Mouse (Mus musculus) intestine, embryonic 14.5 days (tissue): ENCODE results near the gene Cdx2. TPM values are rescaled to one million over a fixed set of nuclear protein-coding genes. Genes with fewer than 3 reads are reported as not detected.

Source experiments
- ATAC-seq: fragments of 200-750 bp; cut with Nextera tagmentation; replicated peaks from 2 replicates; pipeline ENCODE4 v1.8.0; 2017; ENCODE audit warnings: low read depth, moderate number of reproducible peaks, moderate TSS enrichment, moderate library complexity; ENCODE audit not compliant: low FRiP score, low TSS enrichment
- DNase-seq: peaks from one replicate; pipeline ENCODE4 v3.0.0-alpha.2; 2018; ENCODE audit warnings: low spot score
- H3K27ac ChIP-seq: fragments of 300-500 bp; sonication (generic); 2 replicates; pipeline ENCODE4 v1.5.1; 2014; ENCODE audit warnings: low read depth, mild to moderate bottlenecking, control low read depth
- H3K27me3 ChIP-seq: fragments of 300-500 bp; sonication (generic); replicated peaks from 2 replicates; pipeline ENCODE4 v1.6.1; 2014; ENCODE audit warnings: low read length, control low read depth; ENCODE audit not compliant: control insufficient read depth, insufficient read depth
- H3K36me3 ChIP-seq: fragments of 300-500 bp; sonication (generic); 2 replicates; pipeline ENCODE4 v1.6.1; 2014; ENCODE audit warnings: low read length, control low read depth; ENCODE audit not compliant: control insufficient read depth, insufficient read depth
- H3K4me1 ChIP-seq: fragments of 300-500 bp; sonication (generic); replicated peaks from 2 replicates; pipeline ENCODE4 v1.6.1; 2014; ENCODE audit warnings: low read length, control low read depth, mixed read lengths; ENCODE audit not compliant: control insufficient read depth, insufficient read depth
- H3K4me2 ChIP-seq: fragments of 300-500 bp; sonication (generic); 2 replicates; pipeline ENCODE4 v1.6.1; 2014; ENCODE audit warnings: low read length
- H3K4me3 ChIP-seq: fragments of 300-500 bp; sonication (generic); 2 replicates; pipeline ENCODE4 v1.5.1; 2014; ENCODE audit warnings: low read depth, low read length, control low read depth, mixed read lengths
- H3K9ac ChIP-seq: fragments of 300-500 bp; sonication (generic); 2 replicates; pipeline ENCODE4 v1.6.1; 2014; ENCODE audit warnings: mild to moderate bottlenecking, low read length
- H3K9me3 ChIP-seq: fragments of 300-500 bp; sonication (generic); 2 replicates; pipeline ENCODE4 v1.6.1; 2016; ENCODE audit warnings: low read length, control low read depth; ENCODE audit not compliant: control insufficient read depth
- WGBS: fragments of 180-500 bp; shearing (Covaris S2); extraction: QIAGEN DNeasy Blood & Tissue Kit; methylation state at CpG from one replicate; pipeline ENCODE4 v1.1.7; 2014; 5-methylcytosine and 5-hydroxymethylcytosine counted together
- polyA plus RNA-seq: library from polyadenylated mRNA; unstranded; fragments of >200 nt; fragmentation: Nextera tagmentation; extraction: Ambion mirVana; gene quantifications from 2 replicates; pipeline ENCODE4 v1.2.1, GENCODE M21; 2014

Gene Cdx2
- polyA plus RNA-seq, 1 experiment from 2014 or later, result 30.2 TPM

DNA sequence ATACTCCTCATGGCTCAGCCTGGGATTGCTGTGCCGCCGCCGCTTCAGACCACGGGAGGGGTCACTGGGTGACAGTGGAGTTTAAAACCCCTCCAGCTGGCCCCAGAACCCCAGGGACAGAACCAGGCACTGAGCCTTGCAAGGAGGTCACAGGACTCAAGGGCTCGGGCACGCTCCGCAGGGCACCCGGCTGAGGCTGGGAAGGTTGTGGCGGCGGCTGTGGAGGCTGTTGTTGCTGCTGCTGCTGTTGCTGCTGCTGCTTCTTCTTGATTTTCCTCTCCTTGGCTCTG lies 5.3 kb downstream of the Cdx2 start:
- WGBS, result 8% methylated on average over 10 of the region's 10 CpGs
- Histone ChIP-seq H3K27ac (0 out of 2 replicates have a peak overlapping the region, but pooled peaks have one; percentile 74), H3K9me3 (no peaks in the 10 kb centered on the region), H3K4me2 (peak overlapping the region; percentile 46), H3K27me3 (peaks cover 91% of the 10 kb centered on the region), H3K4me3 (peak overlapping the region; percentile 43), H3K4me1 (no peaks in the 10 kb centered on the region; the same call in 1 of the 2 replicates), H3K9ac (peak overlapping the region; percentile 69), H3K36me3 (no peaks in the 10 kb centered on the region)
- DNase-seq, result no peak
- ATAC-seq, result no peak

DNA sequence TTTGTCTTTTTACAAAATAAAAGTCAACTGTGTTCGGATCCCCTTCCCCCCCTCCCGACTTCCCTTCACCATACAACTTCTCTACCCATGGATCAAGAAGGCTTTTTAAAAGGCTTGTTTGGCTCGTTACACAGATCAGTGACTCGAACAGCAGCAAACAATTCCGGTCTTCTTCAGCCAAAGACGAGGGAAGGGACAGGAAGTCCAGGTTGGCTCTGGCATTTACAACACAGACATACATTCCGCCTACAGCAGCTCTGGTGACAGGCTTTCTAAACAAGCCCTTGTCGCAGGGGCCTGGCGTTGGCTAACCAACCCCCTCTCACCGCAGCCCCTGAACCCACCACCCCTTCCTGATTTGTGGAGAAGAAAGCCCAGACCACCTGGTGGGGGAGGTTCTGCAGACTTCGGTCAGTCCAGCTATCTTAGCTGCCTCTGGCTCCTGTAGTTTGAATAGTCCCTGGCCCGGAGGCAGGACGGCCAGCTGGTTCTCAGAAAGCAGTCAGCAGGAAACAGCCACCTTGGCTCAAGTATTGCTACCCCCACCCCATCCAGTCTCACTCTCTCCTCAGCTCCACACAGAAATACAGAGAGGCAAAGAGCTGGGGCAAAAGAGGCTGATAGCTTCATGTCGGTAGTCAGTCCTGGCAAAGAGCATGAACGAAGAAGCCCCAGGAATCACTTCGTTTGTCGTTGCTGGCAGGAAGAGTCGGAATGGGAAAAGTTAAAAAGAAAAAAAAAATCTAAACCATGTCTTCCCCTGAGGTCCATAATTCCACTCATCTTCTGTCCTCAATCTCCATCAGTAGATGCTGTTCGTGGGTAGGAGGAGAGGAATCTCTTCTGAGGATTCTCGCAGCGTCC lies 5.9 kb downstream of the Cdx2 start:
- H3K4me2 ChIP-seq, result peak overlapping the region; percentile 46
- ATAC-seq (no peak), DNase-seq (no peak)
- H3K9ac ChIP-seq, result peak overlapping the region; percentile 69
- H3K36me3 ChIP-seq, result no peaks in the 10 kb centered on the region
- H3K4me3 ChIP-seq, result peak overlapping the region; percentile 43
- H3K27ac ChIP-seq, result peak overlapping the region; percentile 74
- no peaks in the 10 kb centered on the region for H3K9me3 ChIP-seq
- peaks cover 86% of the 10 kb centered on the region for H3K27me3 ChIP-seq
- WGBS, result 3% methylated on average over 21 of the region's 21 CpGs
- no peaks in the 10 kb centered on the region; the same call in 1 of the 2 replicates for H3K4me1 ChIP-seq

DNA sequence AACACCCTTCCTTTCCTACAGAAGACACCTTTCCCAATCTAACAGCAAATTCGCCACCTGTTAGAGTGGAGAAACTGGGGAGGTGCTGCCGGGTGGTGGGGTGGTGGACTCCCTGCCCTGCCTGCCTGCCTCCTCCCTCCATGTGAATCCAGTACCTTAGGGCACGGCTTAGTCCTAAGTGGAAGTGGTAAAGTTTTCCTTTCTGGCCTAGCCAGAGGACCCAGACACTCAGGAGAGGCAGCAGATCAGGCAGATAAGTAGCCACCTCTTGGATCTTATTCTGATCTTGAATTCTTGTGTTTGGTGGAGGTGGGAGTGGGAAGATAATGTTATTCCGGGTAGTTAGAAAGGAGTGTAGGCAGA lies 7.1 kb downstream of the Cdx2 start:
- Histone ChIP-seq H3K4me2 (peak overlapping the region; percentile 46), H3K9ac (peak overlapping the region; percentile 69; the same call in 1 of the 2 replicates), H3K36me3 (no peaks in the 10 kb centered on the region), H3K4me1 (no peaks in the 10 kb centered on the region; the same call in 1 of the 2 replicates), H3K27ac (peak overlapping the region; percentile 74), H3K9me3 (no peaks in the 10 kb centered on the region), H3K27me3 (peaks cover 79% of the 10 kb centered on the region), H3K4me3 (peak overlapping the region; percentile 43)
- WGBS, result 8% methylated on average over 4 of the region's 4 CpGs
- peak; percentile 67 for ATAC-seq
- DNase-seq, result no peak

DNA sequence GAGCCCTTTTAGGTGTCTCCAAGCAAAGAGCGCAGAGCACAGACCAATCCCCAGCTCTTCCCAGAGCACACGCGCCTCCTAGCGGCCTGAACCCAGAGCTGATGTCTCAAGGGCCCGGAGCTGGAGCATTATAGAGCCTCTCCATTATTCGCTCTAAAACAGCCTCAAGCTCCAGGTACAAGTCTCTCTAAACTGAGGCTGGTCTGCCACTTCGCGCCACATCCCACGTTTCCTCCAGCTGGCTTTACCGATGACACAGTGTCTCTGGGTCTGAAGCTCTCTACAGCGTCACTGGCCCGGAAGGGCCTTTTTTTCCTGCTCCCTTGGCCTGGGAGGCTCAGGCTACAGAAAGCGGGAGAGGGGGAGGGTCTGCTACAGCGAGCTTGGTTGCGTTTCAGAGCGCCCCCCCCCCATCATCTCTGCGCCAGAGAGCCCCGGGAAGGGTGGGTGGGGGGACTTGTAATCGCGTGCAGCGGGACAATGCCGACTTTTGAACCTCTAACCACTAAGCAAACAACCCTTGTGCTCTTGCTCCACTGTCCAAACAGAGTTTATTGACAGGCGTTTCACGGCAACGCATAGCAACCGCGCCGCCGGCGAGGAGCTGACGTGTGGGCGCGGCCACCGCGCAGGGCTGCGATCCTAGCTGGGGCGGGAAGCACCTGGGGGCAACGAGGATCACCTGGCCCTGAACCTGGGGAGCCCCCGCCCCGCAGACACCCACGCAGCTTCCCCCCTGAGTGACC lies 7.6 kb downstream of the Cdx2 start:
- peaks cover 79% of the 10 kb centered on the region for H3K27me3 ChIP-seq
- peak overlapping the region; percentile 46 for H3K4me2 ChIP-seq
- ATAC-seq (peak; percentile 87), DNase-seq (peak; percentile 83)
- peak overlapping the region; percentile 43 for H3K4me3 ChIP-seq
- under 1% methylated on average over 41 of the region's 41 CpGs for WGBS
- H3K9me3 ChIP-seq, result no peaks in the 10 kb centered on the region
- no peak overlapping the region for H3K9ac ChIP-seq
- no peaks in the 10 kb centered on the region for H3K36me3 ChIP-seq
- peak overlapping the region; percentile 74 for H3K27ac ChIP-seq
- no peaks in the 10 kb centered on the region; the same call in 1 of the 2 replicates for H3K4me1 ChIP-seq

DNA sequence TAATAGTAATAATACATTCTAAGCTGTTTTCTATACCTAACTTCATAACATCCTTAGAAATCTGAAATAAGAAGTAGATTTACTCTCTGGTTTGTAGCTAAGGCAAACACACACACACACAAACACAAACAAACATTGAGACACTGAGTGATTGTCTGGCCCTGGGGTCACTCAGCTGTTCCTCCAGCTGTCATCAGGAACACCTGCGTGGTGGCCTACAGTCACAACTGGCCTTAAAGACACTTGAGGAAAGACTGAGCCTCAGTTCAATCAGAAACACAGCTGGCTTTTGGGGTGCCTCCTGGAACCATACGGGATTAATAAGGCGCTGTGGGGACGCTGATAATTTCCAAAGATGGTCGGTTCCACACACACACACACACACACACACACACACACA lies 9.8 kb downstream of the Cdx2 start:
- DNase-seq, result no peak

DNA sequence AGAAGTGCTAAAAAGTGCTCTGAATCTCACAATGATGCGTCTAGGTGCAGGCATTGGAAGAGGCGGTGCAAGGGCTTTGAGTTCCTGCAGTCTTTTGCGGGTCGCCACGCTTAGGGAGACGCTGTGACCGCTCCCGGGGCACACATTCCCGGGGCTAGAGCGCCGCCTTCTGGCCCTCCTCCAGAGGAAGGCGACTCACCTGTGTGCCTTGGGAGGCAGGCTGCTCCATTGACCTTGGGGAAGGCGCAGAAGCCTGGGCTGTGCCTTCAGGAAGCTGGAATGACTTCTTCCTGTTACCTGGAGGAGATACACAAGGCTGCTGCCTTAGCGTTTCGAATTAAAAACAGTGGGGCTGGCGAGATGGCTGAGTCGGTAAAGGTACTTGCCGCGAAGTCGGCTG lies 12.9 kb downstream of the Cdx2 start:
- peaks cover 51% of the 10 kb centered on the region for H3K27me3 ChIP-seq
- H3K4me1 ChIP-seq, result no peaks in the 10 kb centered on the region; the same call in 1 of the 2 replicates
- H3K9ac ChIP-seq, result no peak overlapping the region
- DNase-seq, result peak; percentile 69
- ATAC-seq, result 0 out of 2 replicates have a peak, but pooled peaks have one; percentile 20
- no peak overlapping the region for H3K27ac ChIP-seq
- no peak overlapping the region for H3K4me2 ChIP-seq
- no peaks in the 10 kb centered on the region for H3K9me3 ChIP-seq
- H3K4me3 ChIP-seq, result no peak overlapping the region
- H3K36me3 ChIP-seq, result no peaks in the 10 kb centered on the region
- 25% methylated on average over 20 of the region's 20 CpGs for WGBS

More for the DNA sequence above, 9.8 kb downstream of the Cdx2 start:
- 66% methylated on average over 5 of the region's 5 CpGs for WGBS
- H3K27me3 ChIP-seq, result peaks cover 78% of the 10 kb centered on the region
- H3K4me1 ChIP-seq, result no peaks in the 10 kb centered on the region; the same call in 1 of the 2 replicates
- no peak overlapping the region for H3K4me2 ChIP-seq
- H3K27ac ChIP-seq, result no peak overlapping the region
- H3K9ac ChIP-seq, result no peak overlapping the region
- no peaks in the 10 kb centered on the region for H3K36me3 ChIP-seq
- no peak overlapping the region for H3K4me3 ChIP-seq
- ATAC-seq, result no peak
- H3K9me3 ChIP-seq, result no peaks in the 10 kb centered on the region

DNA sequence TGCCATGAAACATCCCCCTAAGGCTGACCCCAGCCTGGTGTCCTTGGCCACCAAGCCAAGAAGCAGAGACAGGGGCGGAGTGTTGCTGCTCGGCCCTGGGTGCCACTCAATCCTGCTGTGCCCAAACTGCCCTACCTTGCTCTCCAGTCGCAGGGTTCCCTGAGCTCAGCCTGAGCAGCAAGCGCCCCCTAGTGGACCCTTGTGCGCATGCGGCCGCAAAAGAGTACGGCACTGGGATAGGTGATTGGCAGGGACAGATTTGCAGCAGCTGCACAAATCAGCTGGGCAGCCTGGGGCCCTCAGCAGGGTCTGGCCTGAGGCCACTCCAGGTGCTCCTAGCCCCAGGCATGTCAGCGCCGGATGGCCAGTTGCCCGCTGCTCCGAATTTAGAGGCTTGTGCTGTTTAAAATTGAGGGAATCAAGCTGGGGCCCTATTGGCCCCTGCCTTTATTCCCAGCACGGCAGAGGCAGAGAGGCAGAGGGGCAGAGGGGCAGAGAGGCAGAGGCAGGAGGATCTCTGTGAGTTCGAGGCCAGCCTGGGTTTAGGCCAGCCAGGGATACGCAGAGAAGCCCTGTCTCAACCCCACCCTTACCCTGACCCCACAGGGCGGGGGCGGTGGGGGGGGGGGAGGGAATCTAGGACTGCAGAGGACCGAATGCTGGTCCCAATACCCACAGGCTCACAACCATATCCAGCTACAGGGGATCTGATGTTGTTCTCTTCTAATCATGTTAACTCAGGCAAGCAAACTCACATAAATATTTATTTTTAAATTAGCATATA lies 13.8 kb downstream of the Cdx2 start:
- no peak overlapping the region for H3K9ac ChIP-seq
- no peak overlapping the region for H3K4me3 ChIP-seq
- H3K4me1 ChIP-seq, result no peaks in the 10 kb centered on the region; the same call in 1 of the 2 replicates
- H3K36me3 ChIP-seq, result no peaks in the 10 kb centered on the region
- 20% methylated on average over 18 of the region's 18 CpGs for WGBS
- ATAC-seq, result peak; percentile 74
- H3K27me3 ChIP-seq, result peaks cover 43% of the 10 kb centered on the region
- no peak overlapping the region for H3K4me2 ChIP-seq
- H3K9me3 ChIP-seq, result no peaks in the 10 kb centered on the region
- peak; percentile 93 for DNase-seq
- peak overlapping the region; percentile 54; the same call in 1 of the 2 replicates for H3K27ac ChIP-seq

DNA sequence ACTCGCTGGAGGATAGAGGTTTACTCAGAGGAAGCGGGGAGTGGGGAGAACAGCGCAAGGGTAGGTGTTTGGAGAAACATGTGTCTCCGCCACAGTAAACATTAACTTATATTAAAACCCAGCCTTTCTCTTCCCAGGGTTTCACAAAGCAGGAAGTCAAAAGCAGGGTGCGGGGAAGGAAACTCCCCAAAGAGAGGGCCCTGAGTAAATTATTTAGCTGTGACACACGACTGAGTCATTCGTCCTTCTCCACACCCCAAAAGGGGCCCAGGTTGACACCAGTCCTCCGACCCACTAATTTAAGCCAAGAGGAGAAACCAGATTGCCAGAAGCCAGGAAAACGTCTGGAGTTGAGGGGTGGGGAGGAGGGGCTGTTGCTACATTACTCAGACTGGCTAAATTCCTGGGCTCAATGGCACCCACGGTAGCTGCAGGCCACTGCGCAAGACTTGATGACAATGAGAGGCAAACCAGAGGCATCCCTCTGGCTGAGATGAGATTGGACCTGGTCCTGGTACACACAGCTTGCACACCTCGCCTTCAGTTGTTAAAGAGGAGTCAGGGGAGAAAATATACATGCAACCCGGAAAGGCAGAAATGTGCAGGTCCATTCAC lies 14.5 kb downstream of the Cdx2 start:
- H3K4me1 ChIP-seq, result no peaks in the 10 kb centered on the region; the same call in 1 of the 2 replicates
- no peaks in the 10 kb centered on the region for H3K9me3 ChIP-seq
- H3K27me3 ChIP-seq, result peaks cover 37% of the 10 kb centered on the region
- peak overlapping the region; percentile 54 for H3K27ac ChIP-seq
- no peak for DNase-seq
- H3K4me3 ChIP-seq, result no peak overlapping the region
- peak overlapping the region; percentile 4; the same call in 1 of the 2 replicates for H3K4me2 ChIP-seq
- peak; percentile 36 for ATAC-seq
- H3K9ac ChIP-seq, result no peak overlapping the region
- H3K36me3 ChIP-seq, result no peaks in the 10 kb centered on the region
- 26% methylated on average over 13 of the region's 13 CpGs for WGBS
